ENCODE assay signal across 23 mouse cellular contexts in genomic region chr16:94248721-94249120, GRCm38 (mm10).
DNase-seq lines count a peak whose midpoint lies in the region; ATAC-seq and TF ChIP-seq lines count a peak whose summit lies in the region.
"Had no signal": no experiment of that assay in that cellular context is flagged by ENCODE, and none has a peak within 500 bp of the region (broad histone marks: within the 10 kb centered on the region; RNA-seq: fewer than 3 reads in every experiment).

No protein-coding gene starts in this region.

- H3K9me3 ChIP-seq in heart, embryonic 12.5 days (replicated peaks), result no peaks in the 10 kb centered on the region
- H3K9me3 ChIP-seq in midbrain, embryonic 11.5 days (ENCODE audit: control insufficient read depth, low read length), result no peaks in the 10 kb centered on the region
- no peaks in the 10 kb centered on the region for H3K9me3 ChIP-seq in midbrain, postnatal 0 days (ENCODE audit: low read length)
- no peaks in the 10 kb centered on the region for H3K9me3 ChIP-seq in liver, postnatal 0 days (ENCODE audit: low read length)
- H3K9me3 ChIP-seq: forebrain, embryonic 10.5 days; hindbrain, embryonic 15.5 days; megakaryocyte, embryonic 14.5 days; neural tube, embryonic 12.5 days; stomach, embryonic 15.5 days had no signal

- no peak for ATAC-seq in heart, embryonic 12.5 days (ENCODE audit: insufficient number of reproducible peaks, low FRiP score)
- ATAC-seq in midbrain, embryonic 11.5 days (ENCODE audit: low FRiP score), result no peak
- ATAC-seq in midbrain, postnatal 0 days (ENCODE audit: low FRiP score), result no peak
- no peak for ATAC-seq in liver, postnatal 0 days
- ATAC-seq: forebrain, postnatal 0 days had no signal

- no peaks in the 10 kb centered on the region for H3K36me3 ChIP-seq in heart, embryonic 12.5 days
- H3K36me3 ChIP-seq in midbrain, embryonic 11.5 days (ENCODE audit: control insufficient read depth, insufficient read depth, low read length), result no peaks in the 10 kb centered on the region
- H3K36me3 ChIP-seq in midbrain, postnatal 0 days (ENCODE audit: insufficient read depth, low read length), result no peaks in the 10 kb centered on the region
- 0 out of 2 replicates have a peak, but pooled peaks cover 2% of the 10 kb centered on the region for H3K36me3 ChIP-seq in liver, postnatal 0 days (replicated peaks; ENCODE audit: insufficient read depth, low read length)
- H3K36me3 ChIP-seq: forebrain, embryonic 10.5 days; hindbrain, embryonic 15.5 days; neural tube, embryonic 12.5 days; stomach, embryonic 15.5 days had no signal

- H3K4me3 ChIP-seq in heart, embryonic 12.5 days, result no peak overlapping the region
- no peak overlapping the region for H3K4me3 ChIP-seq in midbrain, embryonic 11.5 days (ENCODE audit: low read depth, low read length)
- no peak overlapping the region for H3K4me3 ChIP-seq in midbrain, postnatal 0 days (ENCODE audit: low read depth, low read length)
- no peak overlapping the region for H3K4me3 ChIP-seq in liver, postnatal 0 days (ENCODE audit: low read depth, low read length)
- H3K4me3 ChIP-seq: forebrain, embryonic 10.5 days; hindbrain, embryonic 15.5 days; megakaryocyte, embryonic 14.5 days; neural tube, embryonic 12.5 days; stomach, embryonic 15.5 days had no signal

- TF ChIP-seq EP300 in liver, postnatal 0 days (IDR thresholded peaks at IDR 0.05; ENCODE audit: low read depth), result no peak

- H3K4me1 ChIP-seq in heart, embryonic 12.5 days (replicated peaks), result peaks cover 9% of the 10 kb centered on the region; the same call in 1 of the 2 replicates
- H3K4me1 ChIP-seq in midbrain, embryonic 11.5 days (ENCODE audit: control insufficient read depth, insufficient read depth, low read length), result peaks cover 7% of the 10 kb centered on the region
- no peaks in the 10 kb centered on the region for H3K4me1 ChIP-seq in midbrain, postnatal 0 days (ENCODE audit: insufficient read depth, low read length)
- H3K4me1 ChIP-seq in liver, postnatal 0 days (ENCODE audit: insufficient read depth), result peaks cover 5% of the 10 kb centered on the region; the same call in 1 of the 2 replicates
- H3K4me1 ChIP-seq: megakaryocyte, embryonic 14.5 days had no signal

- no peak overlapping the region for H3K27ac ChIP-seq in heart, embryonic 12.5 days (ENCODE audit: poor library complexity, severe bottlenecking)
- H3K27ac ChIP-seq in midbrain, embryonic 11.5 days (ENCODE audit: low read depth, low read length), result no peak overlapping the region
- H3K27ac ChIP-seq in midbrain, postnatal 0 days (ENCODE audit: low read depth, low read length), result no peak overlapping the region
- H3K27ac ChIP-seq in liver, postnatal 0 days (ENCODE audit: low read depth), result no peak overlapping the region
- H3K27ac ChIP-seq: forebrain, embryonic 10.5 days; hindbrain, embryonic 15.5 days; kidney, postnatal 0 days; liver, embryonic 14.5 days; neural tube, embryonic 12.5 days; stomach, embryonic 15.5 days had no signal

- H3K27me3 ChIP-seq in heart, embryonic 12.5 days (replicated peaks), result no peaks in the 10 kb centered on the region
- H3K27me3 ChIP-seq in midbrain, embryonic 11.5 days (ENCODE audit: control insufficient read depth, insufficient read depth, low read length), result no peaks in the 10 kb centered on the region; the same call in 1 of the 2 replicates
- no peaks in the 10 kb centered on the region for H3K27me3 ChIP-seq in midbrain, postnatal 0 days (ENCODE audit: insufficient read depth, low read length)
- H3K27me3 ChIP-seq in liver, postnatal 0 days (ENCODE audit: insufficient read depth, low read length), result no peaks in the 10 kb centered on the region
- H3K27me3 ChIP-seq: stomach, embryonic 15.5 days had no signal

- H3K4me2 ChIP-seq in heart, embryonic 12.5 days, result no peak overlapping the region
- H3K4me2 ChIP-seq in midbrain, embryonic 11.5 days, result no peak overlapping the region
- H3K4me2 ChIP-seq in midbrain, postnatal 0 days (ENCODE audit: low read depth, low read length, poor library complexity, severe bottlenecking), result no peak overlapping the region
- H3K4me2 ChIP-seq in liver, postnatal 0 days (ENCODE audit: low read depth, low read length), result no peak overlapping the region
- H3K4me2 ChIP-seq: hindbrain, embryonic 15.5 days; neural tube, embryonic 12.5 days; stomach, embryonic 15.5 days had no signal

- intact Hi-C loops in heart, postnatal 10 days (cut with DNase I), result no loop called here

- no peak for TF ChIP-seq CTCF in midbrain, postnatal 0 days (IDR thresholded peaks at IDR 0.05)
- TF ChIP-seq CTCF in liver, postnatal 0 days (IDR thresholded peaks at IDR 0.05; ENCODE audit: low read depth), result no peak

- 76% methylated on average over 15 of the region's 15 CpGs for WGBS in heart, embryonic 12.5 days
- WGBS in midbrain, embryonic 11.5 days, result 94% methylated on average over 15 of the region's 15 CpGs
- 86% methylated on average over 15 of the region's 15 CpGs for WGBS in midbrain, postnatal 0 days
- 84% methylated on average over 15 of the region's 15 CpGs for WGBS in liver, postnatal 0 days (ENCODE audit: insufficient replicate concordance)

- no peak overlapping the region for H3K9ac ChIP-seq in heart, embryonic 12.5 days
- no peak overlapping the region for H3K9ac ChIP-seq in midbrain, embryonic 11.5 days (ENCODE audit: low read length)
- H3K9ac ChIP-seq in midbrain, postnatal 0 days (replicated peaks; ENCODE audit: low read length, poor library complexity, severe bottlenecking), result no peak overlapping the region
- no peak overlapping the region for H3K9ac ChIP-seq in liver, postnatal 0 days (replicated peaks)
- H3K9ac ChIP-seq: forebrain, postnatal 0 days; hindbrain, embryonic 15.5 days; liver, embryonic 14.5 days; neural tube, embryonic 12.5 days; stomach, embryonic 15.5 days had no signal

- DNase-seq in heart, adult 8-10 months (ENCODE audit: low spot score), result peak; percentile 52
- peak; percentile 62 for DNase-seq in midbrain, embryonic 11.5 days (ENCODE audit: low spot score, missing footprints)
- DNase-seq in midbrain, postnatal 0 days (ENCODE audit: low spot score), result no peak
- peak; percentile 71 to 75 for DNase-seq in heart, postnatal 10 days
- DNase-seq in heart, postnatal 4 days, result peak; percentile 62
- DNase-seq in liver, postnatal 0 days, result no peak
- DNase-seq: adrenal gland, adult 2 months; cerebellum, adult 8-10 months; forebrain, postnatal 0 days; kidney, adult 2 months; layer of hippocampus, adult 9-11 months; midbrain, embryonic 14.5 days; retina, postnatal 1 day; thymus, adult 2 months; thymus, postnatal 4 days had no signal

Comparison
In these comparisons a context has a peak if more than half of its experiments do, and no peak if none do; other contexts are left out.
1. DNase-seq: peak in heart, adult 8-10 months (single experiment), midbrain, embryonic 11.5 days (single experiment), heart, postnatal 10 days (2 of 2) and heart, postnatal 4 days (single experiment); none in midbrain, postnatal 0 days (single experiment) and liver, postnatal 0 days (single experiment).